Mouse (Mus musculus): ENCODE data around the gene Serpinb1c. TPM values are rescaled to one million over a fixed set of nuclear protein-coding genes. Genes with fewer than 3 reads are reported as not detected.
A peak's percentile ranks its signal among the peaks of the same experiment; 100 is the strongest.
"Not testable (repeated sequence)": the region's sequence is repeated elsewhere in the genome, so short reads cannot be mapped to it uniquely, and the experiment has no call there.

The Serpinb1c gene
- 0.08 TPM for polyA plus RNA-seq (2012; fragmentation: generic; extraction: Trizol)

DNA sequence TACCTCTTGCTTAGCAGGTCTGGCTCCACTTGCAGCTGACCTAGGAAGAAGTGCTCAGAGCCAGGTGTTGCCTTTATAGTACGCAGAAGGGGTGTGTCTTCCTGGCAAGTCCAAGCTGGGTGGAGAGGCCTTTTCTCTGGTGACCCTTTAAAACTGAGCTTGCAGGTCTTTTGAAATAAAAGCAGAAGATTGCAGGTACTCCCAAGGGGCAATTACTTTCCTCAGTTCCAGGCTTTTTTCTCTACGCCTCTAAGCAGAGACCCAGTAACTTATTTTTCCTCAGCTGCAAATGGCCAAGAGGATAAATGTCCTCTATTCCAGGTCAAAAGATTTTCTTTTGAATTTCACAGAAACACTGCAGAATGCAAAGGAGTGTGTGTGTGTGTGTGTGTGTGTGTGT is at the start of gene Serpinb1c:
Gene Serpinb1c, minus strand, starts transcription at position 101 of the 400 bp plus-strand sequence.
- Histone ChIP-seq H3K79me2 (ENCODE audit: control insufficient read depth, insufficient read depth) (no peaks in the 10 kb centered on the region), H3K4me2 (ENCODE audit: low read depth) (no peak within 1 kb of the TSS), H3ac (ENCODE audit: control insufficient read depth, insufficient read length) (no peak within 1 kb of the TSS), H3K27me3 (ENCODE audit: control insufficient read depth, insufficient read depth, insufficient read length) (no peaks in the 10 kb centered on the region), H3K4me3 (no peak within 1 kb of the TSS), H3K36me3 (ENCODE audit: control insufficient read depth, insufficient read depth) (no peaks in the 10 kb centered on the region)
- no peak for TF ChIP-seq E2F4 (IDR thresholded peaks at IDR 0.05; ENCODE audit: insufficient read depth)

DNA sequence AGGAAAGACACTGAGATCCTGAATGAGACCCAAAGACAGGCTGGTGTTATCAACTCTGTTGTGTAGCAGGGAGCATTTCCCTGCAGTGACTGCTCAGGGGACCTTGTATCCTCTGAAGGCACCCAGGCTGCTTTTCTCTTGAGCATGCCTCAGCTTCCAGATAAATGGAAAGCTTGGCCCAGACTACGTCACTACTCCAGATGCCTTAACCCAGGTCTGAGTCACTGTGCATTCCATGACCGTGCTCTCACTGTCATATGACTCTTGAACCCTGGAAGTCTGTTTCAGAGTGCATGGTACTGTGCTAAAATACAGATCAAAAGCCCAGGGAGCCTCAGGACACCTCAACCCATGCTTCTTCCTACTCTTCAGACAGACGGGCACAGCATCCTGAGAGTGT is 41.2 kb upstream of the Serpinb1c start:
- H3ac ChIP-seq (ENCODE audit: control insufficient read depth, insufficient read length); H3K36me3 ChIP-seq (ENCODE audit: control insufficient read depth, insufficient read depth); H3K79me2 ChIP-seq (ENCODE audit: control insufficient read depth, insufficient read depth); H3K27me3 ChIP-seq (ENCODE audit: control insufficient read depth, insufficient read depth, insufficient read length); H3K4me3 ChIP-seq: not testable (repeated sequence)
- TF ChIP-seq USF1 (IDR thresholded peaks at IDR 0.05; ENCODE audit: low read depth), result peak; percentile 50
- peak overlapping the region; percentile 53 for H3K4me2 ChIP-seq (ENCODE audit: low read depth)

DNA sequence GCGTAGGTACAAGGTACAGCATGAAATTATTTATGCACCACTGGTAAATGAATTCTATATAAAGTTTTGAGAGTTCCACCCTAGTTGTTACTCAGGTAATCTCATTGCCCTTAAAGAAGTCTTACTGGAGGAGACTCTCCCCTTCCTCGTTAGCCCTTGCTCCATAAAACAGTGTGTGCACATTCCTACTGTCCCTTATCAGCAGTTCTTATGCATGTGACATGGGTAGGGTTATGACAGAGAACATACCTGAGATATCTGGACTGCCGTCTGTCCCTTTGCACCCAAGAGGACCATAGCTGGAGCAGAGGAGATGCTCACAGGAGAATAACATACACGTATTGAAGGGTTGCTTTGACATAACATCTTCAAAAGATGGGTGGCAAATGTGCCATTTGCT is 40.3 kb upstream of the Serpinb1c start:
- not testable (repeated sequence) for H3K36me3 ChIP-seq (ENCODE audit: control insufficient read depth, insufficient read depth); H3K4me3 ChIP-seq; H3K79me2 ChIP-seq (ENCODE audit: control insufficient read depth, insufficient read depth); H3K4me2 ChIP-seq (ENCODE audit: low read depth); H3K27me3 ChIP-seq (ENCODE audit: control insufficient read depth, insufficient read depth, insufficient read length); H3ac ChIP-seq (ENCODE audit: control insufficient read depth, insufficient read length)

DNA sequence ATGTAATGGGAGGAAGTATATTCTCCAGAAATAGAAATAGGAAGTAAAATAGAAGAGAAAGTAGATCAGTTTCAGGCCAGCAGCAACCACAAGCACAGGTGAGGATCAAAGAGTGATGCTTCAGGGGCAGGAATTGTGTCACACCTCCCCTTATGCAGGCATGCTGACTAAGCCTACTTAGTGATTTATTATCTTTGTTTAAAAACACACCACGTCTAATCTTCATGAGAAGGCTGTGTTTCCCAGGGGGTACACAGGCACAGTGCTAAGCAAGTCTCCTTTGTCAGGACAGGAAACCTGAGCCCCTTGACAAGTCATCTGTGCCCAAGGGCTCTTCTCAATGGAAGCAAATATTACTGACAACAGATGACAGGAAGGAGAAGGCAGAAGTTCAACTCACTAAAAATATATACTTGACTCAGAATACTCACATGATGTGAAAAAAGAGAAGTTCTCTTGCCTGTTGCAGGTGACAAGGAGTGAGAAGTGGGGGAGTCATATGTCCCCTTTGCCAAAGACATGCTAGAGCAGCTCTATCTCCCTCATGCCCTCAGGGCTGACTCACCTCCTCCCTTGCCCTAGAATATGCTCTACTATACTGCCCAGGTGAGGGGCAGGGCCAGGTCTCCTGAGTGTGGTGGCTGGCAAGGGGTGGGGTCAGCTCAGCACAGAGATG is 36.8 kb upstream of the Serpinb1c start:
- Histone ChIP-seq H3K4me3 (no peak overlapping the region), H3K79me2 (ENCODE audit: control insufficient read depth, insufficient read depth) (no peaks in the 10 kb centered on the region), H3ac (ENCODE audit: control insufficient read depth, insufficient read length) (no peak overlapping the region), H3K27me3 (ENCODE audit: control insufficient read depth, insufficient read depth, insufficient read length) (no peaks in the 10 kb centered on the region), H3K4me2 (ENCODE audit: low read depth) (no peak overlapping the region), H3K36me3 (ENCODE audit: control insufficient read depth, insufficient read depth) (no peaks in the 10 kb centered on the region)
- no peak for TF ChIP-seq TCF12 (IDR thresholded peaks at IDR 0.05; ENCODE audit: insufficient read depth, poor library complexity, severe bottlenecking)
- peak in 1 of 3 experiments; percentile 3 for TF ChIP-seq MYOG (IDR thresholded peaks at IDR 0.05; ENCODE audit: control insufficient read depth in 1 of 3, insufficient read depth in 1 of 3, insufficient read length in 2 of 3, low read depth in 2 of 3)
- no peak for TF ChIP-seq CEBPB (IDR thresholded peaks at IDR 0.05; ENCODE audit: insufficient read depth, poor library complexity, severe bottlenecking)
- no peak for TF ChIP-seq POLR2AphosphoS2 (IDR thresholded peaks at IDR 0.05; ENCODE audit: insufficient read length, low read depth)
- TF ChIP-seq REST (IDR thresholded peaks at IDR 0.05; ENCODE audit: insufficient read depth, insufficient read length), result no peak
- TF ChIP-seq USF1 (IDR thresholded peaks at IDR 0.05; ENCODE audit: low read depth), result no peak
- TF ChIP-seq POLR2A (IDR thresholded peaks at IDR 0.05; ENCODE audit: insufficient read length, low read depth), result no peak
- TF ChIP-seq MYOD1 (IDR thresholded peaks at IDR 0.05; ENCODE audit: control insufficient read depth in 1 of 3, insufficient read length in 2 of 3, low read depth in 2 of 3), result peak in 1 of 3 experiments; percentile 69

DNA sequence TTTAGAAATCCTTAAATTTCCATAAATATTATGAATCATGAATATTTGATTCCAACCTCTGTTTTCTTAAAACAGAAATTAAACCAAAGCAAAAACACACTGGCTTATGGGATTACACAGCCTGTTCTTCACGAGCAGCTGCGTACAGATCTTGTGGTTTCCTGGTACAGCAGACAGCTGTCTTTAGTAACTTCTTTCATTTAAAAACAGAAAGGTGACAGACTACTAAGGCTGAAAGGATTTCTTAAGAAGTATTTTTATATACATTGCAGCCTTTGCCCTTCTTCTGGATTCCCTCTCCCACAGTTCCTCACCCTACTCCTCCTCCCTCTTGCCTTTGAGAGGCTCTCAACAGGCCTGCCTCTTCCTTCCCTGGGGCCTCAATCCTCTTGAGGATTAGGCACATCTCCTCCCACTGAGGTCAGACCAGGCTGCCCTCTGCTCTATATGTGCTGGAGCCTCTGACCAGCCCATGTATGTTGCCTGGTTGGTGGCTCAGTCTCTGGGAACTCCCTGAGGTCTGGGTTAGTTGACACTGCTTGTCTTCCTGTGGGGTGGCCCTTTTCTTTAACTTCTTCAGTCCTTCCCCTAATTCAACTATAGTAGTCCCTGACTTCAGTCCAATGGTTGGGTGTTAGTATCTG is 31.2 kb upstream of the Serpinb1c start:
- TF ChIP-seq TCF12 (IDR thresholded peaks at IDR 0.05; ENCODE audit: insufficient read depth, poor library complexity, severe bottlenecking) (peak; percentile 94), MYOD1 (IDR thresholded peaks at IDR 0.05; ENCODE audit: control insufficient read depth in 1 of 3, insufficient read length in 2 of 3, low read depth in 2 of 3) (peak; percentile 74 to 87 (median 80)), MYOG (IDR thresholded peaks at IDR 0.05; ENCODE audit: control insufficient read depth in 1 of 3, insufficient read depth in 1 of 3, insufficient read length in 2 of 3, low read depth in 2 of 3) (peak in 2 of 3 experiments; percentile 3 to 98), CEBPB (IDR thresholded peaks at IDR 0.05; ENCODE audit: insufficient read depth, poor library complexity, severe bottlenecking) (0 out of 2 replicates have a peak, but pooled peaks have one; percentile 10), E2F4 (IDR thresholded peaks at IDR 0.05; ENCODE audit: insufficient read depth) (no peak), TCF3 (IDR thresholded peaks at IDR 0.05; ENCODE audit: insufficient read length, low read depth) (peak; percentile 52), POLR2AphosphoS2 (IDR thresholded peaks at IDR 0.05; ENCODE audit: insufficient read length, low read depth) (no peak)
- Histone ChIP-seq H3K4me2 (ENCODE audit: low read depth) (peak overlapping the region; percentile 55), H3K79me2 (ENCODE audit: control insufficient read depth, insufficient read depth) (no peaks in the 10 kb centered on the region)

DNA sequence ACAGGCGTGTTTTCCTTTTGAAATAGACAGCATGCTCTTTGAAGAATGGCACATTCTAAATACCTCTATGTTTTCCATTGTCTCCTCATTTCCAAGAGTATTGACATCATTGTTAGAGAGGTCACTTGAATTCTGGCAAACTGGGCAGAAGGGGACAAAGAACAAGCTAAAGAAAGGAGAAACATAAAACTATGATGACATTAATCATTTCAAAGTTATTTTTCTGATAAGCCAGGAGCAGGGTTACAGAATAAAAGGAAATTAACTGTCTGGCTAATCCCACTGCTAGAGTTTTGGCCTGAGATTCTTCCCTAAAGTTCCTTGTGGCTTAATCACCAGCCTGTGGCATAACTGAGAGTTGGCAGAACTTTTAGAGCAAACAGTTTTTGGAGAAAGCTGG is 29.2 kb upstream of the Serpinb1c start:
- Histone ChIP-seq H3K36me3 (ENCODE audit: control insufficient read depth, insufficient read depth) (no peaks in the 10 kb centered on the region), H3K27me3 (ENCODE audit: control insufficient read depth, insufficient read depth, insufficient read length) (no peaks in the 10 kb centered on the region), H3K79me2 (ENCODE audit: control insufficient read depth, insufficient read depth) (no peaks in the 10 kb centered on the region), H3ac (ENCODE audit: control insufficient read depth, insufficient read length) (no peak overlapping the region), H3K4me3 (no peak overlapping the region), H3K4me2 (ENCODE audit: low read depth) (peak overlapping the region; percentile 55)
- TF ChIP-seq TCF3 (IDR thresholded peaks at IDR 0.05; ENCODE audit: insufficient read length, low read depth) (no peak), POLR2A (IDR thresholded peaks at IDR 0.05; ENCODE audit: insufficient read length, low read depth) (no peak), CEBPB (IDR thresholded peaks at IDR 0.05; ENCODE audit: insufficient read depth, poor library complexity, severe bottlenecking) (0 out of 2 replicates have a peak, but pooled peaks have one; percentile 1)

More for the DNA sequence above, 31.2 kb upstream of the Serpinb1c start:
- Histone ChIP-seq H3K27me3 (ENCODE audit: control insufficient read depth, insufficient read depth, insufficient read length) (no peaks in the 10 kb centered on the region), H3ac (ENCODE audit: control insufficient read depth, insufficient read length) (no peak overlapping the region), H3K4me3 (no peak overlapping the region), H3K36me3 (ENCODE audit: control insufficient read depth, insufficient read depth) (no peaks in the 10 kb centered on the region)

Data from myocyte (in vitro differentiated cells).